Mouse (Mus musculus): Measurements from ENCODE around the gene Cdh22. TPM values are rescaled to one million over a fixed set of nuclear protein-coding genes. Genes with fewer than 3 reads are reported as not detected.
A peak's percentile ranks its signal among the peaks of the same experiment; 100 is the strongest.

The Cdh22 gene
- polyA plus RNA-seq, 1 experiment from 2014 or later: 1.0 TPM

GRCm38 (mm10) chr2:165157900-165158299 is 76.8 kb downstream of the Cdh22 start:
- WGBS: 71% methylated on average over 11 of the region's 11 CpGs
- H3K27ac ChIP-seq (ENCODE audit: low read length): no peak overlapping the region
- H3K9ac ChIP-seq (replicated peaks; ENCODE audit: low read depth): no peak overlapping the region
- H3K9me3 ChIP-seq (ENCODE audit: low read length): no peaks in the 10 kb centered on the region
- no peak overlapping the region for H3K4me3 ChIP-seq (ENCODE audit: low read depth, low read length)
- DNase-seq (ENCODE audit: low spot score) (no peak), ATAC-seq (no peak)
- no peak overlapping the region for H3K4me2 ChIP-seq (replicated peaks; ENCODE audit: low read depth, low read length)
- no peaks in the 10 kb centered on the region for H3K4me1 ChIP-seq (ENCODE audit: insufficient read depth, low read depth, low read length)
- TF ChIP-seq CTCF (IDR thresholded peaks at IDR 0.05): no peak
- TF ChIP-seq EP300 (IDR thresholded peaks at IDR 0.05): no peak
- no peaks in the 10 kb centered on the region for H3K36me3 ChIP-seq (ENCODE audit: insufficient read depth, low read length)
- no peaks in the 10 kb centered on the region for H3K27me3 ChIP-seq (replicated peaks; ENCODE audit: insufficient read depth, low read length)

GRCm38 (mm10) chr2:165153006-165153405 is 81.6 kb downstream of the Cdh22 start:
- H3K27me3 ChIP-seq (replicated peaks; ENCODE audit: insufficient read depth, low read length): no peaks in the 10 kb centered on the region
- no peaks in the 10 kb centered on the region for H3K4me1 ChIP-seq (ENCODE audit: insufficient read depth, low read depth, low read length)
- no peaks in the 10 kb centered on the region for H3K9me3 ChIP-seq (ENCODE audit: low read length)
- no peak overlapping the region for H3K4me2 ChIP-seq (replicated peaks; ENCODE audit: low read depth, low read length)
- H3K27ac ChIP-seq (ENCODE audit: low read length): no peak overlapping the region
- DNase-seq (ENCODE audit: low spot score): no peak
- no peak overlapping the region for H3K9ac ChIP-seq (replicated peaks; ENCODE audit: low read depth)
- no peaks in the 10 kb centered on the region for H3K36me3 ChIP-seq (ENCODE audit: insufficient read depth, low read length)
- TF ChIP-seq EP300 (IDR thresholded peaks at IDR 0.05): no peak
- TF ChIP-seq CTCF (IDR thresholded peaks at IDR 0.05): no peak
- whole genome bisulfite sequencing: 13% methylated on average over 12 of the region's 12 CpGs
- no peak for ATAC-seq
- H3K4me3 ChIP-seq (ENCODE audit: low read depth, low read length): no peak overlapping the region

GRCm38 (mm10) chr2:165149741-165150140 is 84.9 kb downstream of the Cdh22 start:
- no peak for ATAC-seq
- H3K27me3 ChIP-seq (replicated peaks; ENCODE audit: insufficient read depth, low read length): no peaks in the 10 kb centered on the region
- DNase-seq (ENCODE audit: low spot score): no peak

GRCm38 (mm10) chr2:165145821-165146220 is 88.8 kb downstream of the Cdh22 start:
- no peak overlapping the region for H3K27ac ChIP-seq (ENCODE audit: low read length)
- H3K36me3 ChIP-seq (ENCODE audit: insufficient read depth, low read length): no peaks in the 10 kb centered on the region
- no peak overlapping the region for H3K4me2 ChIP-seq (replicated peaks; ENCODE audit: low read depth, low read length)
- H3K9ac ChIP-seq (replicated peaks; ENCODE audit: low read depth): no peak overlapping the region
- 55% methylated on average over 13 of the region's 13 CpGs for WGBS
- ATAC-seq (no peak), DNase-seq (ENCODE audit: low spot score) (no peak)
- H3K9me3 ChIP-seq (ENCODE audit: low read length): no peaks in the 10 kb centered on the region
- TF ChIP-seq CTCF (IDR thresholded peaks at IDR 0.05) (no peak), EP300 (IDR thresholded peaks at IDR 0.05) (no peak)
- no peak overlapping the region for H3K4me3 ChIP-seq (ENCODE audit: low read depth, low read length)
- no peaks in the 10 kb centered on the region for H3K27me3 ChIP-seq (replicated peaks; ENCODE audit: insufficient read depth, low read length)
- H3K4me1 ChIP-seq (ENCODE audit: insufficient read depth, low read depth, low read length): no peaks in the 10 kb centered on the region

More at GRCm38 (mm10) chr2:165149741-165150140, 84.9 kb downstream of the Cdh22 start:
- no peak overlapping the region for H3K4me3 ChIP-seq (ENCODE audit: low read depth, low read length)
- no peaks in the 10 kb centered on the region for H3K4me1 ChIP-seq (ENCODE audit: insufficient read depth, low read depth, low read length)
- H3K9me3 ChIP-seq (ENCODE audit: low read length): no peaks in the 10 kb centered on the region
- H3K4me2 ChIP-seq (replicated peaks; ENCODE audit: low read depth, low read length): no peak overlapping the region
- no peak for TF ChIP-seq CTCF (IDR thresholded peaks at IDR 0.05)
- H3K27ac ChIP-seq (ENCODE audit: low read length): no peak overlapping the region
- 43% methylated on average over 3 of the region's 3 CpGs for WGBS
- H3K36me3 ChIP-seq (ENCODE audit: insufficient read depth, low read length): no peaks in the 10 kb centered on the region
- H3K9ac ChIP-seq (replicated peaks; ENCODE audit: low read depth): no peak overlapping the region

- DNase-seq (ENCODE audit: low spot score) (no peak), ATAC-seq (no peak)
- no peak overlapping the region for H3K4me2 ChIP-seq (replicated peaks; ENCODE audit: low read depth, low read length)
- no peaks in the 10 kb centered on the region for H3K36me3 ChIP-seq (ENCODE audit: insufficient read depth, low read length)
- H3K27ac ChIP-seq (ENCODE audit: low read length): no peak overlapping the region
- TF ChIP-seq EP300 (IDR thresholded peaks at IDR 0.05) (no peak), CTCF (IDR thresholded peaks at IDR 0.05) (no peak)
- no peak overlapping the region for H3K4me3 ChIP-seq (ENCODE audit: low read depth, low read length)
- WGBS: 61% methylated on average over 14 of the region's 14 CpGs
- H3K27me3 ChIP-seq (replicated peaks; ENCODE audit: insufficient read depth, low read length): no peaks in the 10 kb centered on the region
- no peak overlapping the region for H3K9ac ChIP-seq (replicated peaks; ENCODE audit: low read depth)
- H3K4me1 ChIP-seq (ENCODE audit: insufficient read depth, low read depth, low read length): no peaks in the 10 kb centered on the region
- no peaks in the 10 kb centered on the region for H3K9me3 ChIP-seq (ENCODE audit: low read length)
Observed at GRCm38 (mm10) chr2:165143487-165143886, 91.2 kb downstream of the Cdh22 start.

GRCm38 (mm10) chr2:165136049-165136448 is 98.6 kb downstream of the Cdh22 start:
- no peak for DNase-seq (ENCODE audit: low spot score)
- Histone ChIP-seq H3K9me3 (ENCODE audit: low read length) (no peaks in the 10 kb centered on the region), H3K27me3 (replicated peaks; ENCODE audit: insufficient read depth, low read length) (no peaks in the 10 kb centered on the region), H3K4me1 (ENCODE audit: insufficient read depth, low read depth, low read length) (no peaks in the 10 kb centered on the region), H3K4me2 (replicated peaks; ENCODE audit: low read depth, low read length) (no peak overlapping the region), H3K36me3 (ENCODE audit: insufficient read depth, low read length) (no peaks in the 10 kb centered on the region), H3K4me3 (ENCODE audit: low read depth, low read length) (no peak overlapping the region), H3K9ac (replicated peaks; ENCODE audit: low read depth) (no peak overlapping the region), H3K27ac (ENCODE audit: low read length) (no peak overlapping the region)
- no peak for TF ChIP-seq CTCF (IDR thresholded peaks at IDR 0.05)
- no peak for TF ChIP-seq EP300 (IDR thresholded peaks at IDR 0.05)
- WGBS: 14% methylated on average over 16 of the region's 16 CpGs
- no peak for ATAC-seq

- peak; percentile 16 for DNase-seq (ENCODE audit: low spot score)
- no peak overlapping the region for H3K4me3 ChIP-seq (ENCODE audit: low read depth, low read length)
- no peaks in the 10 kb centered on the region for H3K4me1 ChIP-seq (ENCODE audit: insufficient read depth, low read depth, low read length)
- H3K36me3 ChIP-seq (ENCODE audit: insufficient read depth, low read length): no peaks in the 10 kb centered on the region
- no peak for ATAC-seq
- H3K27ac ChIP-seq (ENCODE audit: low read length): no peak overlapping the region
- H3K4me2 ChIP-seq (replicated peaks; ENCODE audit: low read depth, low read length): no peak overlapping the region; the same call in 1 of the 2 replicates
- no peak for TF ChIP-seq CTCF (IDR thresholded peaks at IDR 0.05)
- no peak for TF ChIP-seq EP300 (IDR thresholded peaks at IDR 0.05)
- no peaks in the 10 kb centered on the region for H3K9me3 ChIP-seq (ENCODE audit: low read length)
- no peaks in the 10 kb centered on the region for H3K27me3 ChIP-seq (replicated peaks; ENCODE audit: insufficient read depth, low read length)
- 2% methylated on average over 15 of the region's 15 CpGs for WGBS
- no peak overlapping the region for H3K9ac ChIP-seq (replicated peaks; ENCODE audit: low read depth)
Observed at GRCm38 (mm10) chr2:165133566-165133965, 101.1 kb downstream of the Cdh22 start.
